Mouse (Mus musculus) large intestine, adult 2 months (tissue): ENCODE results near the gene Fryl. TPM values are rescaled to one million over a fixed set of nuclear protein-coding genes. Genes with fewer than 3 reads are reported as not detected.

Source experiments
- DNase-seq: peaks from one replicate; pipeline ENCODE4 v3.0.0-alpha.2; 2012; ENCODE audit warnings: low read depth, low spot score
- WGBS: fragments of 180-500 bp; shearing (Covaris S2); methylation state at CpG from one replicate; pipeline ENCODE4 v1.1.7; 2018; 5-methylcytosine and 5-hydroxymethylcytosine counted together
- polyA plus RNA-seq: library from polyadenylated mRNA; depleted of rRNA; stranded (reverse); fragments of >200 nt; gene quantifications from 2 replicates; pipeline ENCODE4 v1.2.3, GENCODE M21; 2012

Gene Fryl
- polyA plus RNA-seq, 1 experiment = 45.5 TPM

DNA sequence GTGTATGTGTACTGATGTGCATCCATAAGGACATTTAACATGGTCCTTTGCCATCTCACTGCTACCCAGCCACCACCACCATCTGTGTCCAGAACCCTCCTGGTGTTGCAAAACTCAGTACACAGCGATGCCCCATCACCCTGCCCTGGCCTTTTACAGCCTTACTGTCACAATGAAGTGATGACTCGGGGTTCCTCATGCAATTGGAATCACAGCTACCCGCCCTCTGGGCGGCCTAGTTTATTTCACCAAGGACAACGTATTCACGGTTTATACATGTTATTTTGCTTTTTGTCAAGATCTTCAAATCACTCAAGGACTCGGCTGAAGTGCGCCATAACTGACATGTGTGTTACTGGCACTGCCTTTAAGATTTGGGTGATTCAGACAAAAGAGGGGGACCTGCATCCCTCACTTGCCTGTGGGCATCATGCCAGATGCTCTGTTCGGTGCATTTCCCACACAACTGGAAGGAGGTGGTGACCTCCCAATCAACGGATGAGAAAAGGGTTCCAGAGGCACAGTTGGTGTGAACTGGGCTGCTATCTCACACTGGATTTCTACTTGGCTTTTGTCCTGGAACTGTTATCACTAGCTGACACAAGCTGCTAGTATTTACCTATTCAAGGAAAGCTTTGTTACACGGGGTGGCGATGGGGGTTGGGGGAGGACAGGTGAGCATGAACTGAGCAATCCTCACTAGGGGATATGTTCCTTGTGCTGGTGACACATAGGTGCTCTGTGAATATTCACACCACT, 27.9 kb downstream of the Fryl start:
- WGBS = 49% methylated on average over 12 of the region's 12 CpGs
- no peak for DNase-seq

DNA sequence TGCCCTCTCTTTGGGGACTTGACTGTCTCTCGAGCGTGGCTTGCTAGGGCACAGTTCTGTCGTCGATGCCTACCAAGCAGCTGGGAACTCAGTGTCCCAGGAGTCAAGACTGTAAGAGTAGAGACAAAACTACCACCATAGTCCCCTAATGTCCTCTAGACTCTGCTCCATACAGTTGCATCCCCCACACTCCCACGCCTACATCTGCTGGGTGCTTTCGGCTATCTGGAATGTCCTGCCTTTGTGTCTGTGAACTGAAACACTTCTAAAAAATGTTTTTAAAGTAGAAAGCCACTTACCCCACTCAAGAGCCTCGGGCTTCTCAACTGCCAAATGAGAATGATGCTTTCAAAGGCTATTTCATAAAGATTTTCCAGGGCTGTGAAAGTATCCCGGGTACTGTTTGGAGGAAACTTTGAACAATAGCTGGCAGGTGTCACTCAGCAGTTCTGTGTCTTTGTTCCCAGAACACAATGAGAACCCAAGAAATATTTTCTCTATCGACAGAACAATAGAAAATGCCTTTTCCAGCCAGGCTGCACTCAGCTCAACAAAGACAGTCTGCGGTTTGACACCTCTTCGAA, 28.8 kb downstream of the Fryl start:
- DNase-seq = no peak
- WGBS = 83% methylated on average over 11 of the region's 11 CpGs

- 75% methylated on average over 6 of the region's 6 CpGs for WGBS
- DNase-seq = no peak
Observed at GRCm38 (mm10) chr5:73223065-73223464, 33.4 kb downstream of the Fryl start.

- 56% methylated on average over 6 of the region's 6 CpGs for WGBS
- no peak for DNase-seq
Observed at GRCm38 (mm10) chr5:73222397-73222796, 34.0 kb downstream of the Fryl start.

- WGBS = 81% methylated on average over 7 of the region's 7 CpGs
- DNase-seq = no peak
Observed at GRCm38 (mm10) chr5:73221826-73222225, 34.6 kb downstream of the Fryl start.

GRCm38 (mm10) chr5:73219716-73220115, 36.7 kb downstream of the Fryl start:
- WGBS = 52% methylated on average over 3 of the region's 3 CpGs
- no peak for DNase-seq

GRCm38 (mm10) chr5:73218065-73218464, 38.4 kb downstream of the Fryl start:
- WGBS = 94% methylated on average over 4 of the region's 4 CpGs
- DNase-seq = no peak

DNA sequence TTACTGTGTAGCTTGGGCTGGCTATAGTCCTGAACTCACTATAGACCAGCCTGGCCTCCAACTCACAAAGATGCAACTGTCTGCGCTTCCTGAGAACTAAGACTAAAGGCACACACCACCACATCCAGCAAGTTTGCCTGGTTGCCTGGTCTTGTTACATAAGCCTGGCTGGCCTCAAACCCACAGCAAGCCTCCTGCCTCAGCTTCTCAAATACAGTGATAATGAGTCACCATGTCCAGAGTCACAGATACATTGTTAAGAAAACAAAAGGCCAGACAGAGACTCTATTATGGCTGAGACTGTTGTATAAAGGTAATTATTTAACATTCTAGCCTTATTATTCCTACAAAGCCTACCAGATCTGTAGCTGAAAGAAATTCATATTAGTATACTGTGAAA, 39.3 kb downstream of the Fryl start:
- 97% methylated on average over 1 of the region's 1 CpGs for WGBS
- DNase-seq = no peak

DNA sequence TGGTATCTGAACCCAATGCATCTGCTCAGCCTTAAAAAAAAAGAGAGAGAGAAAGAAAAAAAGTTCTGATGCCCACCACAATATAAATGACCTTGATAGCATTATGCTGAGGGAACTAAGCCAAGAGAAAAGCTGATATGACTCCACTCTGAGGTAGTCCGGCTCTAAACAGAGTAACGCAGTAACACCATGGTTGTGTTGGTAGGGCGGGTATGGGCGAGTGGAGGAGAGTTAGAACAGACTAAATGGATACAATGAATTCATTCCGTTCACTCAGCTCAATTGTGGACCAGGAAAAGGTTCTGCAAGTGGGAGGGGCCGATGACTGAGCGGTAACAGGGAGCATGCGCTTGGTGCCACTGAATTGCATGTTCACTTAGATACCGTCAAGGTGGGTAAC, 40.4 kb downstream of the Fryl start:
- WGBS = 79% methylated on average over 9 of the region's 9 CpGs
- no peak for DNase-seq

GRCm38 (mm10) chr5:73212446-73212845, 44.0 kb downstream of the Fryl start:
- DNase-seq = no peak
- 91% methylated on average over 9 of the region's 9 CpGs for WGBS

DNA sequence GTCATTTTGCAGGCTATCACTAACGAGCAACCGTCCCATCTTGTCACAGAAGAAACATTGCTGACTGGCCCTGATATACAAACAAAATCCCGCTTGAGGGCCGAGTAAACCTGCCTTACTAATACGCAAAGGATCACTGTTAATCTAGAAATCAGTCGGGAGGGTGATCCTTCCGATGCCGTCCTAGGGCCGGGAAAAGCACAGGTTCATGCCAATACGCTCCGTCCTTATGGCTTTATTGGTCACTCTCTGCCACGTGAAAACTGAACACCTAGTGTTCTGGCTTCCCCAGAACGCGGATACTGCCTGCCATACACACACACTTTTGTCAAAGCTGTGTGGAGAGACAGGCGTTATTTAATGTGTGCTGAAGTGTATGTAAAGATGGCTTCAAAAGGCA, 44.5 kb downstream of the Fryl start:
- DNase-seq = no peak
- 89% methylated on average over 15 of the region's 15 CpGs for WGBS

DNA sequence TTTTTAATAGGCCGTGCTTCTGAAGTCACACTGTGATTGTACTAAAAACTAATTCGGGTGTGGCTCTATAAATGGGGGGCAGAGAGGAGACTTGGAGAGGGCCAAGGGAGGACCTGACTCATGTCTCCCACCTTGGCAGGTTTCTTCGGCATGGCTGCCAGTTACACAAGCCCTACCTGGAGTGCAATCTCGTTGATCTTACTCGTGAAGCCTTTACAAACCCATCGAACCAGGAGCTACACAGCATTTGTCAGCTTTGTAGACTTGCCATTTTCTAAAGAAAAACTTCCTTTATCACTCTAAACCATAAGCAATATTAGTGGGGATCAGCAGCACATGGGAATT, 45.5 kb downstream of the Fryl start:
- no peak for DNase-seq
- 54% methylated on average over 6 of the region's 6 CpGs for WGBS

GRCm38 (mm10) chr5:73210127-73210970, 46.1 kb downstream of the Fryl start:
- DNase-seq = no peak
- 73% methylated on average over 22 of the region's 22 CpGs for WGBS

DNA sequence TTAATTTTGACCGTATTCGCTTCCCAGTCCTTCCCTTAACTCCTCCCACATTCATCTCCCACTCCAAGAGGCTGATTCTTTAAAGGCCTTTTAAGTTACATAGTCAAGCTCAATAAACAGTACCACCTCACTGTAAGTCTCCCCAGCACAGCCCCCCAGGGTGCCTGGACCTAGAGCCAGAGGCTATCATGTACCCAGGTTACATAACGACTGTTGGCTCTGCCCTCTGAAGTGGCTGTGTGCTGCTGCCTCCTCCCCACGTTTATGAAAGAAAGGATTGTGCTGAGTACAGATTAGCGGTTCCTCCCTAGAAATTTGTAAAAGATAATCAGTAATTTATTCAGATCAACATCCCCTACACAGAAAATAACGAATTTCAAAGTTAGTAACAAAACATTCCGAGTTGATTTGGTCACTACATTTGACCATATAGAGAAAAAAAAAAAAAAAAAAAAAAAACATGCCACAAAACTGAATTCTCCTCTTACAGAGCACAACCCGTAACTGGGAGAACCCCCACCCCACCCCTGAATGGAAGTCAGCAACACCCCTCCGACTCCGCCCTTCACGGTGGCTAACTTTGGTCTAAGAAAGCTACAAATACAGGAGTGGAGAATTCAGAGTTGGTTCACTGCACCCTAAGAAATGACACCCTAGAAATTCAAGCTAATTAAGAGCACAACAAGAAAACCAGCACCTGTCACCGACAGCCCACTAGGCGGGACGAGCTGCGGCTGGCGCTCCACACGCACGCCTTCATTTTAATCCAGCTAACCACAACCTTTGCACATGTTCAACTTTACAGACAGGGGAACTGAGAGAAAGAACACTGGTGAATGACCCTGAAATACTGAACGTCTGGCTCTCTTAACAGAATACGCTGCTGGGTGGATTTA, 47.0 kb downstream of the Fryl start:
- 77% methylated on average over 20 of the region's 20 CpGs for WGBS
- DNase-seq = no peak

DNA sequence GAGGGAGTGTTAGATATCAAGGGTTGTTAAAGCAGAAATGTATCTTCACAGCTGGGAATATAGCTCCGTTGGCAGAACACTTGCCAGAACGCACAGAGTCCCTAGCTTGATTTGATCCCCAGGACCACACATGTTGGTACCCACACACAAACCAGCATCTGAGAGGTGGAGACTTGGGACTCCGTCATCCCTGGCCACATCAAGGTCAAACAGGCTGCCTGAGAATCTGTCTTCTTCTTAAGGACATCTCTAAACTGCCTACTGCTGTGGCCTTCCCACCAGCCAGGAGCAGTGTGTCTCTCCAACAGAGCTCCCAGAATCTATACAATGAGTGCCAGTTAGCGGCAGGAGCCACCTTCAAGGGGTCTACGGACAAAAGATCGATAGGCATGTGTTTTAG, 47.8 kb downstream of the Fryl start:
- 89% methylated on average over 6 of the region's 6 CpGs for WGBS
- no peak for DNase-seq

- no peak for DNase-seq
- WGBS = 80% methylated on average over 9 of the region's 9 CpGs
Observed at GRCm38 (mm10) chr5:73206722-73207121, 49.7 kb downstream of the Fryl start.

DNA sequence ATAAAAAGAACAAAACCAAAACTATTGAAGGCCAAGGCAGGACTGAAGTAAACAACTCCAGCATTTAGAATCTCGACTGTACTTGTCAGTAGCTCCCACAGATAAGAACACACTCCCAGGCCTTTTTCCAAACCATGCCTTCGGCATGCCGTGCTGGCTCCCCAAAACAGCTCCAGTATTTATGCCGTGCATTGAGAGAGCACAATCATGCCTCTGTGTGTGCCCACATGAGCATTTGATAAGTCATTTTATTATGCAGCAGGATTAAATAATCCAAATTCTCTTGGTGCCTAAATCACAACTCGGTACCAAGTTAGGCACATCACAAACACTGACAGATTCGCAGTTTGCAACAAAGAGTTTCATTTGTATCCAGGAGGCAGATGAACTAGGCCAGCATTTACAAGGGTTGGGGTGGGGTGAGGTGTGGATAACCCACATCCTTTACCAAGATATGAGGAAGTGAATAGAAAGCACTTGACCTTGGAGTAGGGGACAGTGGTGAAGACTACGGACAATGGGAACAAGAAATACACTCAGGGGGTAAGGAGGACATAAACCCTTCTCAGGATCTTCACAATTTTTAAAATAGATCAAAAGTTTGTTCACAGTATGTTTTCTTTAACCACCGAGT, 50.3 kb downstream of the Fryl start:
- WGBS = 50% methylated on average over 8 of the region's 8 CpGs
- no peak for DNase-seq

DNA sequence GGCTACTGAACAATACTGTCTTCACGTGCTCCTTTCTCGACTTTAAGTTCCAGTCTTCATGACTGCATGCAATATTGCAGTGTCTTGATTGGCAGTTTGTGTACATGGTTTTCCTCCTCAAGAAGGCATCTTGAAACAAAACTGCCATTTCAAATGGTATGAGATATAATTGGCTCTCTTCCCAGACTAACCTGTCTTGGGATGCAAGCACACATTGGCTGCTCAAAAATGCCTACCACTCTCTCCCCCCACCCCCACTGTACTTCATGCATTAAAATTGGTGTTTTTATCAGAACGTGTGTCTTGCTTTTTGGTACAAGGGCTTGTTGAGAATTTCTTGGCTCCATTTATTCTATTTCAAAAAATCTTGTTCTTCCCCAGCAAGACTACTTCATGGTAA, 51.4 kb downstream of the Fryl start:
- WGBS = 85% methylated on average over 3 of the region's 3 CpGs
- DNase-seq = no peak

DNA sequence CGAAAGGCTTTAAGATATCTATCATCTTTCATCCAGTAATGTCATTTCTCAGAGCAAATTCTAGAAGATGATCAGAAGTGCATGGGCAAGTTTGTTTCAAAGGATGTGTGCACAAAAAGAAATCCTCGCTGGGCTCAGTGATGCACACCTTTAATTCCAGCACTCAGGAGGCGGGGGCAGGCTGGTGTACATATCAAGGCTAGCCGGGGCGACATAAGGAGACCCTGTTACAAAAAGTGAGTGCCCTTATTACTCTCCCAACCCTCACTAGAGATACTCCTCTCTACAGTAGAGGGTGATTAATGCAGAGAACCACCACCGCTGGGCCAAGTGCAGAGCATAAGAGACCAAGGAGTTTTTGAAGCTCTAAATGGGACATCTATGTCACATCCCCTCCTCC, 53.9 kb downstream of the Fryl start:
- 81% methylated on average over 6 of the region's 6 CpGs for WGBS
- DNase-seq = no peak
